Mouse (Mus musculus) forebrain, embryonic 13.5 days (tissue): Measurements from ENCODE around the gene Csnk2b. TPM values are rescaled to one million over a fixed set of nuclear protein-coding genes. Genes with fewer than 3 reads are reported as not detected.
A peak's percentile ranks its signal among the peaks of the same experiment; 100 is the strongest.

Source experiments
- ATAC-seq: fragments of 200-750 bp; cut with Nextera tagmentation; 2 replicates; pipeline ENCODE4 v1.8.0; 2017
- H3K27ac ChIP-seq: fragments of 300-500 bp; sonication (generic); 2 replicates; pipeline ENCODE4 v1.5.1; 2015; ENCODE audit warnings: inconsistent platforms, mild to moderate bottlenecking, moderate library complexity
- H3K27me3 ChIP-seq: fragments of 300-500 bp; sonication (generic); 2 replicates; pipeline ENCODE4 v1.6.1; 2015; ENCODE audit warnings: mild to moderate bottlenecking, inconsistent platforms
- H3K36me3 ChIP-seq: fragments of 300-500 bp; sonication (generic); 2 replicates; pipeline ENCODE4 v1.6.1; 2015; ENCODE audit warnings: mild to moderate bottlenecking, inconsistent platforms; ENCODE audit not compliant: poor library complexity, severe bottlenecking
- H3K4me1 ChIP-seq: fragments of 300-500 bp; sonication (generic); 2 replicates; pipeline ENCODE4 v1.6.1; 2015; ENCODE audit warnings: inconsistent platforms
- H3K4me2 ChIP-seq: fragments of 300-500 bp; sonication (generic); 2 replicates; pipeline ENCODE4 v1.6.1; 2015; ENCODE audit warnings: inconsistent platforms, mild to moderate bottlenecking, moderate library complexity
- H3K4me3 ChIP-seq: fragments of 300-500 bp; sonication (generic); 2 replicates; pipeline ENCODE4 v1.5.1; 2015; ENCODE audit warnings: mild to moderate bottlenecking, inconsistent platforms
- H3K9ac ChIP-seq: fragments of 300-500 bp; sonication (generic); 2 replicates; pipeline ENCODE4 v1.6.1; 2015; ENCODE audit warnings: mild to moderate bottlenecking, inconsistent platforms
- H3K9me3 ChIP-seq: fragments of 300-500 bp; sonication (generic); replicated peaks from 2 replicates; pipeline ENCODE4 v1.6.1; 2016; ENCODE audit warnings: inconsistent platforms
- WGBS: fragments of 180-500 bp; shearing (Covaris S2); methylation state at CpG from one replicate; pipeline ENCODE4 v1.1.7; 2015; 5-methylcytosine and 5-hydroxymethylcytosine counted together
- polyA plus RNA-seq: library from polyadenylated mRNA; unstranded; fragments of >200 nt; fragmentation: Nextera tagmentation; extraction: Ambion mirVana; gene quantifications from 2 replicates; pipeline ENCODE4 v1.2.1, GENCODE M21; 2015

Csnk2b gene
- polyA plus RNA-seq: 339 and 356 TPM in 2 replicates

DNA sequence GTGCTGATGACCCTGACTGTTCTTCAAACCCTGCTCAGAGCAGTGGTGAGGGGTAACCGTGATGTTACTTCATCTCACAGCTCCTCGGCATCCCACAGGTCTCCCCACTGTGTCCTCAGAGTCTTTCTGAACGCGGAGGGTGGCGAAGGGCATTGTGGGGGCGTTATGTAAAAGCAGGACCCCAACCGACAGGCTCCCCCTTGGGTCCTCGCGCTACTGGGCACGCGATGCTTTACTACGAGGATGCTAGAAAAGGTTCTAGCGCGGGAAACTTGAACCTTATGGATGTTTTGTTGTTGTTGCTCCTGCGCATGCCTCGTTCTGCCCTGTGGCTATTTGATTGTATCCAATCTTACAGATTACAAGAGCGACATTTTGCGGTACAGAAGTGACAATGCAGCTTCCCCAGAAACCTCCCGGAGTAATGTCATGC, at the start of gene Csnk2b:
Csnk2b (minus strand) TSS at position 183 of the 433 bp plus-strand sequence.
- peak within 1 kb of the TSS; percentile 94 for H3K4me2 ChIP-seq
- H3K4me1 ChIP-seq: peaks cover 41% of the 10 kb centered on the region
- H3K27me3 ChIP-seq: no peaks in the 10 kb centered on the region
- peaks cover 44% of the 10 kb centered on the region for H3K36me3 ChIP-seq
- H3K9me3 ChIP-seq: no peaks in the 10 kb centered on the region
- peak; percentile 7; the same call in 1 of the 2 replicates for ATAC-seq
- peak within 1 kb of the TSS; percentile 88 for H3K4me3 ChIP-seq
- H3K27ac ChIP-seq: peak within 1 kb of the TSS; percentile 90
- under 1% methylated on average over 19 of the region's 19 CpGs for WGBS
- H3K9ac ChIP-seq: peak within 1 kb of the TSS; percentile 90

DNA sequence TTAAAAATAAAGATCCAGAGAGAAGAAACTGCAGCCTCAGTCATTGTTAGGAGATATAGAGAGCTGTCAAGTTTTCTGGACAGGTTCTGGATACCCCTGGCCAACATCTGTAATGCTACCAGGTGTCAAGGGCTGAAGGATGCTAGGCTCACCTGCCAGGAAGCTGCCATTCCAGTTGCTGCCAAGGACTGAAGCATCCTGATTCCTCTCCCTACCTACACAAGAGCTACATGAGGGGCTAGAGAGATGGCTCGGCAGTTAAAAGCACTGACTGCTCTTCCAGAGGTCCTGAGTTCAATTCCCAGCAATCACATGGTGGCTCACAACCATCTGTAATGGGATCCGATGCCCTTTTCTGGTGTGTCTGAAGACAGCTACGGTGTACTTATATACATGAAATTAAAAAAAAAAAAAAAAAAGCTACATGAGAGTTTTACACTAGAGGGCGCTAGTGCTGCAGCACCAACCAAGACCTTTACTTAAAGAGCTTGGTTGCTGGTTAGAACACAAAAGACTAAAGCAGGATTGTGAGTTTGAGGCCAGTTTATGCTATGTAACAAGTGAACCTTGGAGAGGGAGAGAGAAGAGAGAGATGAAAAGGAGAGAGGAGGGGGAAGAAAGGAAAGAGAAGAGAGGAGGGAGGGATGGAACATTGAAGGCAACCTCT, 46.8 kb upstream of the Csnk2b start:
- H3K4me3 ChIP-seq: no peak overlapping the region
- H3K4me1 ChIP-seq: peaks cover 13% of the 10 kb centered on the region
- no peak for ATAC-seq
- no peaks in the 10 kb centered on the region for H3K9me3 ChIP-seq
- no peaks in the 10 kb centered on the region for H3K36me3 ChIP-seq
- no peak overlapping the region for H3K27ac ChIP-seq
- H3K9ac ChIP-seq: 0 out of 2 replicates have a peak overlapping the region, but pooled peaks have one; percentile 12
- H3K27me3 ChIP-seq: no peaks in the 10 kb centered on the region
- 23% methylated on average over 4 of the region's 4 CpGs for WGBS
- H3K4me2 ChIP-seq: no peak overlapping the region

DNA sequence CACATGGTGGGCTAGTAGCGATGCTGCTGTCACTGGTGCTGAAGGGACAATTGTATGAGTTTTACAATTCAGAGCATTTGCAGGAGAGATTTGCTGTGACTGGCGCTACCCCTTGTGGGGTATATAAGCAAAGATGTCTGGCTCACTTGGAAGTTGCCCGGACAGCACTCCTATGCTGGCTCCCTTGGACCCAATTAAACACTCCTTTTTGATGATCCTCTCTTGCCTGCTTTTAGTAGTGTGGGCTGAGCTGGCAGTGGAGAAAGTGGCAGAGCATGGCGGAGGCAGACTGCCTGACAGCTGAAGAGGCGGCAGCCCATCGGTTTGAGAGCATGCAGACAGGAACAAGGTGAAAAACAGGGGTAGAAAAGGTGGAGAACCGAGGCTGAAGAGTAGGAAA, 45.9 kb upstream of the Csnk2b start:
- H3K4me2 ChIP-seq: no peak overlapping the region

DNA sequence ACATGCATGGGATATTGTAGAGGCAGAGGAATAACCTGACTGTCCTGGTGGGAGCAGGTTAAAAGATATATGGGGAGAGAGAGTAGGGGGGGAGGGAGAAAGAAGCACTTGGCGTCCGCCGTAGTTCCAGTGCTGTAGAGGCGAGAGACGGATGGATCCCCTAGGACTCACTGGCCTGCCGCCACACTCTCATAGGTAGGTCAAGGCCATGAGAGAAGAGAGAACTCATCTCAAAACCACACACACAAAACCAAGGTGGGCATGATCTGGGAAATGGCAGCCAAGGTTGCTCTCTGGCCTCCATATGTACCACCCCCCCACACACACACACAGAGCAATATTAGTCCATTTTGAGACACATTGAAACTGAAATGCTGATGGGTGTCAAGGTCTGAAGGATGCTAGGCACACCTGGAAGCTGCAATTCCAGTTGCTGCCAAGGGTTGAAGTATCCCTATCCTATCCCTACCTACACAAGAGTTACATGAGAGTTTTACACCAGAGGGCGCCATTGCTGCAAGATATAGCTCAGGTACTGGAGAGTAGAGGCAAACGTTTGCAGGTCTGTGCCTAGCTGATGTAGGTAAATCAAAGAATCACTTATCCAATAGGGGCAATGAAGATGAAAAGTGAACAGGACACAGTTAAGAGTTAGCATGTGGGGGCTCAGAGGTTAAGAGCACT, 44.6 kb upstream of the Csnk2b start:
- no peaks in the 10 kb centered on the region for H3K27me3 ChIP-seq
- ATAC-seq: no peak
- H3K4me1 ChIP-seq: peaks cover 35% of the 10 kb centered on the region
- no peaks in the 10 kb centered on the region for H3K9me3 ChIP-seq
- H3K9ac ChIP-seq: peak overlapping the region; percentile 69
- H3K4me2 ChIP-seq: peak overlapping the region; percentile 99
- H3K27ac ChIP-seq: peak overlapping the region; percentile 97
- H3K4me3 ChIP-seq: peak overlapping the region; percentile 100
- peaks cover 12% of the 10 kb centered on the region for H3K36me3 ChIP-seq
- WGBS: 70% methylated on average over 8 of the region's 8 CpGs

More for the DNA sequence above, 45.9 kb upstream of the Csnk2b start:
- no peaks in the 10 kb centered on the region for H3K9me3 ChIP-seq
- peaks cover 22% of the 10 kb centered on the region for H3K4me1 ChIP-seq
- H3K9ac ChIP-seq: no peak overlapping the region
- no peak overlapping the region for H3K4me3 ChIP-seq
- H3K27ac ChIP-seq: no peak overlapping the region
- 87% methylated on average over 7 of the region's 7 CpGs for WGBS
- no peaks in the 10 kb centered on the region for H3K36me3 ChIP-seq
- H3K27me3 ChIP-seq: no peaks in the 10 kb centered on the region
- ATAC-seq: no peak

DNA sequence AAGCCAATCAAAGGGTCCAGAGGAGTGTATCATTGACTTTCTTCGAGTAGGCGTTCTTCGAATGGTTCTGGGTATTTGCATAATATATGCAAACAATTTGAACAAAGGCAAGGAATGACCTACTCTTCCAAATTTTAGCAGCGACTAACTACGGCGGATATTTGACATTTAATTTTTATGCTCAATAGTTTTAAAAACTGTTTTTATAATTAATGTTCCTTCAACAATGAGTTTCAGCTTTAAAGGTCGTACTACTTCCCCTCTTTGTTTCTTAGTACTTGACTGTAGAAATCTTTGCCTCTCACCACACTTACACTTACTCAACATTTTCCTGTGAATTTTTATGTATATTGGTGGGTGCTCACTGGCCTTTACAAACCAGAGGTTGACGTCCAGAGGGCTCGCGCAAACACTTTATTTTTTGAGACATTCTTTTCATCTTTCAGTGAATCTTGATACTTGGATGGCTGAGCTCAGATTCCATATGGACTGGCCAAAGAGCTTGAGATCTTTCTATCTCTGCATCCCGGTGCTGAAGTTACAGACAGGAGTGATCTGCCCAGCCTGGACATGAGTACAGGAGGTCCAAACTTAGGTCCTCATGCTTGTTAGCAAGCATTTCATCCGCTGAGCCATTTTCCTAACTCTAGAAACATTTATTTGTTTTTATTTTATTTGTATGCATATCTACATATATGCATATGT, 43.8 kb upstream of the Csnk2b start:
- H3K36me3 ChIP-seq: peaks cover 21% of the 10 kb centered on the region
- ATAC-seq: peak; percentile 89
- H3K27me3 ChIP-seq: no peaks in the 10 kb centered on the region
- H3K4me2 ChIP-seq: peak overlapping the region; percentile 99
- 20% methylated on average over 12 of the region's 12 CpGs for WGBS
- H3K4me3 ChIP-seq: peak overlapping the region; percentile 100
- H3K9ac ChIP-seq: peak overlapping the region; percentile 69
- H3K27ac ChIP-seq: peak overlapping the region; percentile 97
- H3K9me3 ChIP-seq: no peaks in the 10 kb centered on the region
- H3K4me1 ChIP-seq: peaks cover 36% of the 10 kb centered on the region

DNA sequence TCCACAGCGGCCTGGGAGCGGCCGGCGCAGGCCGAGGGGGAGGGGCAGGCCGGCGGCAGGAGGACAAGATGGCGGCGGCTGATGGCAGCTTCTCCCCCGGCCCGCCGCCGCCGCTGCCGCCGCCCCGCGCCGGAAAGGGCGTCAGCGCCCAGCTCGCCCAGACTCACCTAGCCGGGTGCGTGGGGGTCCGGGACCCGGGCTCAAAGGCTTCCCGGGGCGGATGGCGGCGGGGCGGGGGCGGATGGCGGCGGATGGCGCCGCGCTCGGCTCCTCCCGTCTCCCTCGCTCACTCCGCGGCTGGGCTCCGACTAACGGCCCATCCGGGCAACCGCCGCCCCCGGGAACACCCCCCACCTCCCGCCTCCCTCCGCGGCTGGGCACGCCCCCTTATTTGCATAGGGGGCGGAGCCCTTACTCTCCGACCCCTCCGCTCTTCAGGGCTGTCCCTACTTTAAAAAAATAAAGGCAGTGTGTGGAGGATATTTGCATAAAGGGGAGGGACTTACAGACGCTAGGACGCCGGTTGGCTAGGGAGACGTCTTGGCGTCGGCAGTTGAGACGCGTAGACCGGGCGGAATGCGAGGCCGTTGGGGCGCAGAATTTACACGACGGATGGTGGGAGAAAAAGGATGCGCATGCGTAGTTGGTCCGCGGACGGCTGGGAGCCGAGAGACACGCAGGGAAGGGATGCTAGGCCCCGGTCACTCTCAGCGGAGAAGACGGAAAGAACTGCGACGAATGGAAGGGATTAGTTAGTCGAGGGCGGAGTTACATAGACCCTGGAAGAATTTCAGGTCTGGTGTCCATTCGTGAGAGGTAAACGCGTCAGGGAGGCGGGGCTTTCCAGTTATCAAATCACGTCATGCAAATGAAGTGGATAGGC, 43.0 kb upstream of the Csnk2b start, which contains the start of gene Prrc2a:
Prrc2a (minus strand) TSS at position 330 of the 883 bp plus-strand sequence.
- peaks cover 36% of the 10 kb centered on the region for H3K4me1 ChIP-seq
- peak within 1 kb of the TSS; percentile 100 for H3K9ac ChIP-seq
- peak within 1 kb of the TSS; percentile 100 for H3K4me3 ChIP-seq
- peak within 1 kb of the TSS; percentile 97 for H3K27ac ChIP-seq
- H3K4me2 ChIP-seq: peak within 1 kb of the TSS; percentile 99
- WGBS: under 1% methylated on average over 47 of the region's 89 CpGs
- no peaks in the 10 kb centered on the region for H3K27me3 ChIP-seq
- no peaks in the 10 kb centered on the region for H3K9me3 ChIP-seq
- ATAC-seq: peak; percentile 94
- peaks cover 29% of the 10 kb centered on the region for H3K36me3 ChIP-seq

DNA sequence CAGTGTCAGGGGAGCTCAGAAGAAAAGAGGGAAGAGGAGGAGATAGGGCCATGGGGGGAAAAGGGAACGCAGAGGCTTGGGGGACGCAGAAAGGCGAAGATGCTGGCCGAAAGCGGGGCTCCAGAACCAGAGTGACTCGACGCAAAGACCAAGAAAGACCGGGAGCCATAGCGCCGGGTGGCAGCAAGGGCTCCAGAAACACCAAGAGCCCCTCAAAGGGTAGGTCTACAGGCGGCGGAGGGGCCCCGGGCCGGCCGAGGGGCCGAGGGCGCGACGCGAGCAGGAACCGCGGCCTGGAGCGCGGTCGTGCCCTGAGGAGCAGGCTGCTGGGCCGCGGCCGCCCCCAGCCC, 42.3 kb upstream of the Csnk2b start:
- no peak for ATAC-seq
- 0% methylated on average over 27 of the region's 28 CpGs for WGBS
- peak overlapping the region; percentile 100 for H3K4me3 ChIP-seq
- H3K27me3 ChIP-seq: no peaks in the 10 kb centered on the region
- peak overlapping the region; percentile 99 for H3K4me2 ChIP-seq
- H3K4me1 ChIP-seq: peaks cover 36% of the 10 kb centered on the region
- H3K27ac ChIP-seq: peak overlapping the region; percentile 97
- H3K9me3 ChIP-seq: no peaks in the 10 kb centered on the region
- H3K9ac ChIP-seq: peak overlapping the region; percentile 100
- peaks cover 35% of the 10 kb centered on the region for H3K36me3 ChIP-seq

DNA sequence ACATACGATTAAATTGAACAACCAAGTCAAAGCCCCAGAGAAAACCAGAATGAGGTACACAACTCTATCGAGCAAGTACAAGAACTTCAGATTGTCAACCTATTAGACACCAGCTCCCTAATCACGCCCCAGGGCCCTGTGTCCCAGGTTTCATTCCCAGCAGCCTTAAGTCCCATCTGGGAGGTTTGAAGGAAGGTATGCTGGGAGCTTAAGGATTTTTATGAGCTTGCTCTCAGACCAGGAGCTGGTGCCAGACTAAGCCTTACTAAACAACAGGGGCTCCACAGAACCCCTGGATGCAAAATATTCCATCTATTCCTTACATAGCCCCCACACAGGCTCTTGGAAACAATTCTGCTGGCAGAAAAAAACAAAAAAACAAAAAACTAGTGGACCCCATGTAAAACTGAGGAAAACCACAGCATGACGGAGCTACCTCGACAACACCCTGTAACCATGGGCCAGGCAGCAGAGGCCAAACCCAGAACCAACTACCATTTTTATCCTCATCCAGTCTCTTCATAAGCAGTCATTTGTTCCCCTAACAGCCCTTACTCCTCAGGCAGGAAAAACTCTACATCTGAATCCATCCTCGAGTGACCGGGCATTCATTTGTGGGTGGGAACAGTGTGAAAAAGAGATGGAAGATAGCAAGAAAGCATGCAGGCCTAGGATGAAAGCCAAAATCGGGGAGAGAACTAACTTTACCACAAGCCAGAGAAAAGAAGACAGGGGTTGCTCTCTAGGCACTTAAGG, 41.7 kb upstream of the Csnk2b start:
- ATAC-seq: no peak

DNA sequence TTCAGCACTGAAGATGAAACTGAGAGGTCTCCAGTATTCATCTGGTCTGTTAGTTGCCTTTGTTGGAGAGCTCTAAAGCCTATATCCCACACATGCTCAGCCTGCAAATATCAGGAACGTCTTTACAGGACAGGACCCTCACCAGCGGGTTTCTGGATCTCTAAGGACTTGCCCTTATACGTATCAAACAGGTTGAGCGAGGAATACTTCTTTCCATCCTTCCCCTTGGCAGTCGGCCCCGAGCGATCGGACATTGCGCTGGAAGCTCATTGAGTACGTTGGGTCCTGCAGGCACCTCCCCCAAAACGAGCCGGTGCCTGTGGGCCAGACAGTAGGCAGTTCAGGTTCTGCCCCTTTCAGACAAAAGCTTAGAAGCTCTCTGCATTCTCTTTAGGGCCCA, 40.9 kb upstream of the Csnk2b start:
- Histone ChIP-seq H3K27me3 (no peaks in the 10 kb centered on the region), H3K9ac (peak overlapping the region; percentile 100), H3K36me3 (peaks cover 50% of the 10 kb centered on the region), H3K4me3 (peak overlapping the region; percentile 100), H3K4me1 (peaks cover 36% of the 10 kb centered on the region), H3K27ac (peak overlapping the region; percentile 97; the same call in 1 of the 2 replicates), H3K4me2 (peak overlapping the region; percentile 99), H3K9me3 (no peaks in the 10 kb centered on the region)
- no peak for ATAC-seq
- 43% methylated on average over 12 of the region's 12 CpGs for WGBS

More for the DNA sequence above, 41.7 kb upstream of the Csnk2b start:
- WGBS: 16% methylated on average over 8 of the region's 8 CpGs
- peaks cover 42% of the 10 kb centered on the region for H3K36me3 ChIP-seq
- H3K27me3 ChIP-seq: no peaks in the 10 kb centered on the region
- peak overlapping the region; percentile 99 for H3K4me2 ChIP-seq
- H3K9me3 ChIP-seq: no peaks in the 10 kb centered on the region
- peak overlapping the region; percentile 97 for H3K27ac ChIP-seq
- peaks cover 36% of the 10 kb centered on the region for H3K4me1 ChIP-seq
- H3K4me3 ChIP-seq: peak overlapping the region; percentile 100
- H3K9ac ChIP-seq: peak overlapping the region; percentile 100

DNA sequence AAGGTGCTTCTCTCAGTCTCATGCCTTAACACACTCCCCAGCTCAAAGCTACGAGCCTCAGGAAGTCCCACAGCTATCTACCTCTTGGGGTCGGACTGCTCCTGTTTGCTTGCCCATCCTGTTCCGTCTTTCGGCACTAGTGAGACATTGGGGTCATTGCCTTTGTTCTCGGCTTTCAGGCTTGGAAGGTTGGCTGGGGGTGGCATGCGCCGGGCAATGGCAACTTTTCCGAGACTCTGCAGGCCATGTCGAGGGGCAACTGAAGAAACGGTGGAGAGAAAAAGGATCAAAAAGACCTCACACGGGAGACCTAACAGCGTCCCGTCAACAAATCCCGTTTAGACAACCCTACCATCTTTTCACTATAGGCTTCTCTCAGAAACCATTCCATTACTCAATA, 40.3 kb upstream of the Csnk2b start:
- no peak for ATAC-seq
- 79% methylated on average over 14 of the region's 14 CpGs for WGBS

DNA sequence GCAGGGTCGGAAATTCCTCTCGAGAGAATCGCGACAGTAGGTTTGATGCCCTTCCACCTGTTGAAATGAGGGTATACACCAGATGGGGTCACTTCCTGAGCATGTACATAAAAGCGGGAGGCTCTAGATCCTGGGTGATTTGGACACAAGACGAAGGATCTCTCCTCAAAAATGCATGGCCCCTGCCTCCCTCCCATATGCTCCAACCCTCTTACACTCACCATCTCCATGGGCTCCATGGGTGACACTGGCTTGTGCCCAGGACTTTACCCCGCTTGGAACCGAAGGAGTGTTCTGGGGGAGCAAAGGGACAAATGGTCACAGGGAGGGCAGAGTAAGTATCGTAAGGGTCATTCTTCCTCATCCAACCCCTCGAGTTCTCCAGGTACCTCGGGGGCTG, 39.6 kb upstream of the Csnk2b start:
- H3K27ac ChIP-seq: no peak overlapping the region
- WGBS: 90% methylated on average over 11 of the region's 11 CpGs
- H3K4me1 ChIP-seq: peaks cover 33% of the 10 kb centered on the region
- ATAC-seq: no peak
- no peaks in the 10 kb centered on the region for H3K27me3 ChIP-seq
- peak overlapping the region; percentile 99 for H3K4me2 ChIP-seq
- no peak overlapping the region for H3K9ac ChIP-seq
- H3K36me3 ChIP-seq: peaks cover 63% of the 10 kb centered on the region
- H3K9me3 ChIP-seq: no peaks in the 10 kb centered on the region
- no peak overlapping the region; the same call in 1 of the 2 replicates for H3K4me3 ChIP-seq

More for the DNA sequence above, 40.3 kb upstream of the Csnk2b start:
- peak overlapping the region; percentile 99 for H3K4me2 ChIP-seq
- no peaks in the 10 kb centered on the region for H3K27me3 ChIP-seq
- peak overlapping the region; percentile 100 for H3K9ac ChIP-seq
- H3K4me1 ChIP-seq: peaks cover 36% of the 10 kb centered on the region
- H3K9me3 ChIP-seq: no peaks in the 10 kb centered on the region
- peaks cover 56% of the 10 kb centered on the region for H3K36me3 ChIP-seq
- no peak overlapping the region for H3K27ac ChIP-seq
- peak overlapping the region; percentile 100 for H3K4me3 ChIP-seq
